Mouse (Mus musculus): ENCODE measurements at regions not wholly inside any gene's neighbourhood (a gene's known extent, or its start where the extent isn't known, plus 50 kb on each side); places are given as distances from the start of the nearest gene placed in this dataset.

- DNase-seq (ENCODE audit: low spot score in 2 of 2): no peak
Observed at GRCm38 (mm10) chr4:31823574-31824348, 140.1 kb upstream of the Map3k7 start.

GRCm38 (mm10) chr4:31824518-31825437, 139.1 kb upstream of the Map3k7 start:
- no peak for DNase-seq (ENCODE audit: low spot score in 2 of 2)

- DNase-seq (ENCODE audit: low spot score in 2 of 2): no peak
Observed at GRCm38 (mm10) chr4:31825438-31825830, 138.5 kb upstream of the Map3k7 start.

GRCm38 (mm10) chr4:31826661-31827060, 137.2 kb upstream of the Map3k7 start:
- no peak for DNase-seq (ENCODE audit: low spot score in 2 of 2)

- DNase-seq (ENCODE audit: low spot score in 2 of 2): no peak
Observed at GRCm38 (mm10) chr4:31827266-31827665, 136.6 kb upstream of the Map3k7 start.

GRCm38 (mm10) chr4:31830241-31830640, 133.7 kb upstream of the Map3k7 start:
- no peak for DNase-seq (ENCODE audit: low spot score in 2 of 2)

GRCm38 (mm10) chr4:31831469-31831868, 132.4 kb upstream of the Map3k7 start:
- DNase-seq (ENCODE audit: low spot score in 2 of 2): no peak

GRCm38 (mm10) chr4:31833828-31834227, 130.1 kb upstream of the Map3k7 start:
- DNase-seq (ENCODE audit: low spot score in 2 of 2): no peak

GRCm38 (mm10) chr4:31835051-31835450, 128.8 kb upstream of the Map3k7 start:
- DNase-seq (ENCODE audit: low spot score in 2 of 2): no peak

GRCm38 (mm10) chr4:31838592-31838991, 125.3 kb upstream of the Map3k7 start:
- DNase-seq (ENCODE audit: low spot score in 2 of 2): no peak

GRCm38 (mm10) chr4:31849763-31850162, 114.1 kb upstream of the Map3k7 start:
- no peak for DNase-seq (ENCODE audit: low spot score in 2 of 2)

GRCm38 (mm10) chr4:31851006-31851405, 112.9 kb upstream of the Map3k7 start:
- no peak for DNase-seq (ENCODE audit: low spot score in 2 of 2)

- no peak for DNase-seq (ENCODE audit: low spot score in 2 of 2)
Observed at GRCm38 (mm10) chr4:31853851-31854250, 110.0 kb upstream of the Map3k7 start.

GRCm38 (mm10) chr4:31860389-31860788, 103.5 kb upstream of the Map3k7 start:
- no peak for DNase-seq (ENCODE audit: low spot score in 2 of 2)

GRCm38 (mm10) chr4:31861172-31861571, 102.7 kb upstream of the Map3k7 start:
- DNase-seq (ENCODE audit: low spot score in 2 of 2): no peak

- DNase-seq (ENCODE audit: low spot score in 2 of 2): no peak
Observed at GRCm38 (mm10) chr4:31872985-31873983, 90.6 kb upstream of the Map3k7 start.

- no peak for DNase-seq (ENCODE audit: low spot score in 2 of 2)
Observed at GRCm38 (mm10) chr4:31877389-31877788, 86.5 kb upstream of the Map3k7 start.

- DNase-seq (ENCODE audit: low spot score in 2 of 2): no peak
Observed at GRCm38 (mm10) chr4:31878493-31879191, 85.3 kb upstream of the Map3k7 start.

- no peak for DNase-seq (ENCODE audit: low spot score in 2 of 2)
Observed at GRCm38 (mm10) chr4:31879192-31879585, 84.7 kb upstream of the Map3k7 start.

GRCm38 (mm10) chr4:31880213-31880612, 83.7 kb upstream of the Map3k7 start:
- DNase-seq (ENCODE audit: low spot score in 2 of 2): no peak

GRCm38 (mm10) chr4:31889673-31890072, 74.2 kb upstream of the Map3k7 start:
- DNase-seq (ENCODE audit: low spot score in 2 of 2): no peak

All from gastrocnemius, adult 8-10 months (tissue).